Mouse (Mus musculus): ENCODE measurements at regions not wholly inside any gene's neighbourhood (a gene's known extent, or its start where the extent isn't known, plus 50 kb on each side); places are given as distances from the start of the nearest gene placed in this dataset.
A peak's percentile ranks its signal among the peaks of the same experiment; 100 is the strongest.

- WGBS, result 91% methylated on average over 10 of the region's 10 CpGs
- H3K4me3 ChIP-seq (ENCODE audit: low read depth, low read length), result no peak overlapping the region
- H3K4me2 ChIP-seq, result no peak overlapping the region
- no peaks in the 10 kb centered on the region for H3K36me3 ChIP-seq (ENCODE audit: control insufficient read depth, insufficient read depth, low read length)
- no peaks in the 10 kb centered on the region for H3K4me1 ChIP-seq (ENCODE audit: control insufficient read depth, insufficient read depth, low read length)
- DNase-seq (ENCODE audit: low spot score, missing footprints), result no peak
- no peak overlapping the region for H3K27ac ChIP-seq (ENCODE audit: low read depth, low read length)
- H3K9me3 ChIP-seq (ENCODE audit: control insufficient read depth, low read length), result peaks cover 4% of the 10 kb centered on the region; the same call in 1 of the 2 replicates
- H3K9ac ChIP-seq (ENCODE audit: low read length), result no peak overlapping the region
- ATAC-seq (ENCODE audit: low FRiP score), result no peak
- H3K27me3 ChIP-seq (ENCODE audit: control insufficient read depth, insufficient read depth, low read length), result no peaks in the 10 kb centered on the region
Observed at GRCm38 (mm10) chr1:56738641-56739040, 101.4 kb upstream of the Hsfy2 start.

GRCm38 (mm10) chr1:56726183-56726840, 89.1 kb upstream of the Hsfy2 start:
- H3K27me3 ChIP-seq (ENCODE audit: control insufficient read depth, insufficient read depth, low read length), result no peaks in the 10 kb centered on the region
- no peak overlapping the region for H3K9ac ChIP-seq (ENCODE audit: low read length)
- DNase-seq (ENCODE audit: low spot score, missing footprints) (no peak), ATAC-seq (ENCODE audit: low FRiP score) (peak; percentile 64)
- no peak overlapping the region for H3K4me3 ChIP-seq (ENCODE audit: low read depth, low read length)
- no peaks in the 10 kb centered on the region for H3K36me3 ChIP-seq (ENCODE audit: control insufficient read depth, insufficient read depth, low read length)
- no peaks in the 10 kb centered on the region for H3K9me3 ChIP-seq (ENCODE audit: control insufficient read depth, low read length)
- H3K27ac ChIP-seq (ENCODE audit: low read depth, low read length), result no peak overlapping the region
- no peak overlapping the region for H3K4me2 ChIP-seq
- 49% methylated on average over 3 of the region's 3 CpGs for WGBS
- peaks cover 4% of the 10 kb centered on the region; the same call in 1 of the 2 replicates for H3K4me1 ChIP-seq (ENCODE audit: control insufficient read depth, insufficient read depth, low read length)

- Histone ChIP-seq H3K36me3 (ENCODE audit: control insufficient read depth, insufficient read depth, low read length) (no peaks in the 10 kb centered on the region), H3K9me3 (ENCODE audit: control insufficient read depth, low read length) (no peaks in the 10 kb centered on the region), H3K4me3 (ENCODE audit: low read depth, low read length) (no peak overlapping the region), H3K4me2 (no peak overlapping the region), H3K27ac (ENCODE audit: low read depth, low read length) (no peak overlapping the region), H3K9ac (ENCODE audit: low read length) (no peak overlapping the region), H3K27me3 (ENCODE audit: control insufficient read depth, insufficient read depth, low read length) (no peaks in the 10 kb centered on the region), H3K4me1 (ENCODE audit: control insufficient read depth, insufficient read depth, low read length) (peaks cover 4% of the 10 kb centered on the region; the same call in 1 of the 2 replicates)
- DNase-seq (ENCODE audit: low spot score, missing footprints) (no peak), ATAC-seq (ENCODE audit: low FRiP score) (no peak)
- 44% methylated on average over 1 of the region's 1 CpGs for WGBS
Observed at GRCm38 (mm10) chr1:56723656-56724055, 86.4 kb upstream of the Hsfy2 start.

GRCm38 (mm10) chr1:56713011-56713726, 75.9 kb upstream of the Hsfy2 start:
- Histone ChIP-seq H3K36me3 (ENCODE audit: control insufficient read depth, insufficient read depth, low read length) (no peaks in the 10 kb centered on the region), H3K9ac (ENCODE audit: low read length) (no peak overlapping the region), H3K27me3 (ENCODE audit: control insufficient read depth, insufficient read depth, low read length) (no peaks in the 10 kb centered on the region), H3K4me2 (no peak overlapping the region), H3K9me3 (ENCODE audit: control insufficient read depth, low read length) (no peaks in the 10 kb centered on the region), H3K4me1 (ENCODE audit: control insufficient read depth, insufficient read depth, low read length) (no peaks in the 10 kb centered on the region), H3K27ac (ENCODE audit: low read depth, low read length) (no peak overlapping the region), H3K4me3 (ENCODE audit: low read depth, low read length) (no peak overlapping the region)
- 90% methylated on average over 2 of the region's 2 CpGs for WGBS
- DNase-seq (ENCODE audit: low spot score, missing footprints) (no peak), ATAC-seq (ENCODE audit: low FRiP score) (no peak)

GRCm38 (mm10) chr1:56700451-56700850, 63.2 kb upstream of the Hsfy2 start:
- no peaks in the 10 kb centered on the region for H3K9me3 ChIP-seq (ENCODE audit: control insufficient read depth, low read length)
- DNase-seq (ENCODE audit: low spot score, missing footprints), result no peak

GRCm38 (mm10) chr1:56697509-56697908, 60.3 kb upstream of the Hsfy2 start:
- H3K27ac ChIP-seq (ENCODE audit: low read depth, low read length), result no peak overlapping the region
- H3K9me3 ChIP-seq (ENCODE audit: control insufficient read depth, low read length), result no peaks in the 10 kb centered on the region
- no peak for ATAC-seq (ENCODE audit: low FRiP score)
- H3K4me2 ChIP-seq, result no peak overlapping the region
- no peaks in the 10 kb centered on the region for H3K27me3 ChIP-seq (ENCODE audit: control insufficient read depth, insufficient read depth, low read length)
- H3K4me3 ChIP-seq (ENCODE audit: low read depth, low read length), result no peak overlapping the region
- no peak overlapping the region for H3K9ac ChIP-seq (ENCODE audit: low read length)
- 41% methylated on average over 3 of the region's 3 CpGs for WGBS
- DNase-seq (ENCODE audit: low spot score, missing footprints), result peak; percentile 81
- H3K36me3 ChIP-seq (ENCODE audit: control insufficient read depth, insufficient read depth, low read length), result no peaks in the 10 kb centered on the region
- no peaks in the 10 kb centered on the region for H3K4me1 ChIP-seq (ENCODE audit: control insufficient read depth, insufficient read depth, low read length)

More at GRCm38 (mm10) chr1:56700451-56700850, 63.2 kb upstream of the Hsfy2 start:
- Histone ChIP-seq H3K36me3 (ENCODE audit: control insufficient read depth, insufficient read depth, low read length) (no peaks in the 10 kb centered on the region), H3K4me1 (ENCODE audit: control insufficient read depth, insufficient read depth, low read length) (no peaks in the 10 kb centered on the region), H3K27me3 (ENCODE audit: control insufficient read depth, insufficient read depth, low read length) (no peaks in the 10 kb centered on the region), H3K27ac (ENCODE audit: low read depth, low read length) (no peak overlapping the region), H3K4me2 (no peak overlapping the region), H3K4me3 (ENCODE audit: low read depth, low read length) (no peak overlapping the region), H3K9ac (ENCODE audit: low read length) (no peak overlapping the region)
- ATAC-seq (ENCODE audit: low FRiP score), result no peak
- WGBS, result 86% methylated on average over 2 of the region's 2 CpGs

Data from midbrain, embryonic 11.5 days (tissue).